Mouse (Mus musculus) CH12.LX (cell line): Measurements from ENCODE around the gene Irgm2.

Experiments
- CHD2 ChIP-seq: IDR thresholded peaks from 2 replicates; pipeline ENCODE4 v1.6.1; 2011; ENCODE audit warnings: low read length, improper control_type of control experiment
- CTCF ChIP-seq, 2 experiments: IDR thresholded peaks in 1 of 2; conservative IDR thresholded peaks in 1 of 2; 2 replicates each; pipeline ENCODE4 v1.5.1; 2011 to 2012; ENCODE audit warnings: low read depth in 2 of 2, low read length in 2 of 2, improper control_type of control experiment in 1 of 2, inconsistent platforms in 1 of 2, mild to moderate bottlenecking in 1 of 2, moderate library complexity in 1 of 2
- E2F4 ChIP-seq: IDR thresholded peaks from 2 replicates; pipeline ENCODE4 v1.6.1; 2011; ENCODE audit warnings: low read depth, low read length, improper control_type of control experiment; ENCODE audit not compliant: insufficient replicate concordance
- EP300 ChIP-seq: IDR thresholded peaks from 2 replicates; pipeline ENCODE4 v1.6.1; 2011; ENCODE audit warnings: low read length, improper control_type of control experiment
- ETS1 ChIP-seq: conservative IDR thresholded peaks from 2 replicates; pipeline ENCODE4 v1.6.1; 2012; ENCODE audit warnings: low read depth, mild to moderate bottlenecking, inconsistent platforms, low read length, improper control_type of control experiment, moderate library complexity
- IRF4 ChIP-seq: IDR thresholded peaks from 2 replicates; pipeline ENCODE4 v1.6.1; 2014; ENCODE audit warnings: low read depth, mild to moderate bottlenecking, inconsistent platforms, low read length, improper control_type of control experiment
- POLR2A ChIP-seq: IDR thresholded peaks from 2 replicates; pipeline ENCODE4 v1.6.1; 2011; ENCODE audit warnings: low read depth, mild to moderate bottlenecking, improper control_type of control experiment, low read length
- RAD21 ChIP-seq: IDR thresholded peaks from 2 replicates; pipeline ENCODE4 v1.6.1; 2011; ENCODE audit warnings: low read depth, mild to moderate bottlenecking, low read length, improper control_type of control experiment, moderate library complexity
- TBP ChIP-seq: conservative IDR thresholded peaks from 2 replicates; pipeline ENCODE4 v1.6.1; 2011; ENCODE audit warnings: low read depth, low read length, improper control_type of control experiment
- TCF12 ChIP-seq: IDR thresholded peaks from 2 replicates; pipeline ENCODE4 v1.6.1; 2014; ENCODE audit warnings: low read depth, mild to moderate bottlenecking, inconsistent platforms, low read length, improper control_type of control experiment
- UBTF ChIP-seq: IDR thresholded peaks from 2 replicates; pipeline ENCODE4 v1.6.1; 2012; ENCODE audit warnings: low read depth, mild to moderate bottlenecking, inconsistent platforms, low read length, improper control_type of control experiment, moderate library complexity
- USF1 ChIP-seq: IDR thresholded peaks from 2 replicates; pipeline ENCODE4 v1.6.1; 2014; ENCODE audit warnings: low read depth, mild to moderate bottlenecking, inconsistent platforms, low read length, improper control_type of control experiment

- TF ChIP-seq CTCF (conservative IDR thresholded peaks at IDR 0.05 in 1 of 2, IDR thresholded peaks at IDR 0.05 in 1 of 2; ENCODE audit: low read depth in 2 of 2, low read length in 2 of 2) = peak; percentile 33 to 64; a peak in 2 of 4 replicates
- TF ChIP-seq POLR2A = no peak
- no peak for TF ChIP-seq USF1
- no peak for TF ChIP-seq TBP
- TF ChIP-seq CHD2 = no peak
- no peak for TF ChIP-seq EP300
- no peak for TF ChIP-seq TCF12
- TF ChIP-seq ETS1 = no peak
- TF ChIP-seq IRF4 = no peak
- peak; percentile 47 for TF ChIP-seq RAD21
- no peak for TF ChIP-seq UBTF
- TF ChIP-seq E2F4 = no peak
Measured at GRCm38 (mm10) chr11:58165072-58165471, 34.3 kb upstream of the Irgm2 start.
